Mouse (Mus musculus): ENCODE data around the gene Prkar2b.

Gene Prkar2b

DNA sequence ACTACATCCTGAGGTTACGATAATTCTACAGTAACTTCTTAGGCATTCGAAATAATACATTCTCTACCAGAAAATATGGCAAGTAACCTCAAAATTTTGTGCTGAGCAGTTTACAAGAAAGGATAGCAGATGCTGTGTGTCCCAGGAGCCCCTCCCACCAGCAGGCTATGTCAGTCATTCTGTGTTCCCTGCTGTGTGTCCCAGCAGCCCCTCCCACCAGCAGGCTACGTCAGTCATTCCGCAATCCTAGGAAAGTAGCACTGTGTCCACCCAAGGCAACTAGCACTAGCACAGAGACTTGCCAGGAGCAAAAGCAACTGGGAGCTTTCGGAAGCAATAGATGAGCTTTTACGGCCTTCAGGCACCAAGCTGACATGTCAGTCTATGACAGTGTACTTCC is 97.0 kb downstream of the Prkar2b start:
- DNase-seq = peak; percentile 63

DNA sequence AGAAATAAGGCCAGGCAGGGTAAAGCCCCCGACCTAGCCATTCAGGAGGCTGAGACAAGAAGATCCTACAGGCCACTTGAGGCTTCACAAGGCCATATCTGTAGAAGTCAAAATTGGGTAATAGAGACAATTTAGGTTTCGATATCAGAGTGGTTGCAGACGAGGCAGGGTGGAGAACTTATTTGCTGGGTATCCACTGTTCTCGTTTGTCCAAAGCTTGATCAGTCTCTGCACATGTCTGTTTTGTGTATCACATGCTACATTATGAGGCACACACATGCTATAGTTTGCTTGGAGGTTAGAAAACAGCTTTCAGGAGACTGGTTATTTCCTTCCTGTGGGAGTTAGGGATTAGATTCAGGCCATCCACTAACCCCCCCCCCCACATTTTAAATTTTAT is 105.3 kb downstream of the Prkar2b start:
- DNase-seq = no peak

DNA sequence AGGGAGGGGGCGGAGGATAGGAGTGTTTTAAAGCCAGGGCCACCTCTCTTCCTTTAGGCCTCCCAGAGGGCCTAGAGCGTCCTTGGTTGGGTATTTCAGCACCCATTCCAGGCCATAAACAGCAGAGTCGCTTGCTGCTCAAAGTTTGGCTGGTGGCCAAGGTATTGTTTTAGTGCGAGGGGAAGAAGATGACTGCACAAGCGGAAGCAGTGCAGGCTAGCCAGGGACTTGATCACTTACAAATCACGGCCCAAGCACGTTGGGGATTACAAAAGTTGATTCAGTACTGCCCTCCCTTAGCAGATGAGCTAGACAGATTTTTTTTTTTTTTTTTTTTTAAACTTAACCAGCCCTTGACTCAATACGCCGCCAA is 110.5 kb downstream of the Prkar2b start:
- DNase-seq = no peak

DNA sequence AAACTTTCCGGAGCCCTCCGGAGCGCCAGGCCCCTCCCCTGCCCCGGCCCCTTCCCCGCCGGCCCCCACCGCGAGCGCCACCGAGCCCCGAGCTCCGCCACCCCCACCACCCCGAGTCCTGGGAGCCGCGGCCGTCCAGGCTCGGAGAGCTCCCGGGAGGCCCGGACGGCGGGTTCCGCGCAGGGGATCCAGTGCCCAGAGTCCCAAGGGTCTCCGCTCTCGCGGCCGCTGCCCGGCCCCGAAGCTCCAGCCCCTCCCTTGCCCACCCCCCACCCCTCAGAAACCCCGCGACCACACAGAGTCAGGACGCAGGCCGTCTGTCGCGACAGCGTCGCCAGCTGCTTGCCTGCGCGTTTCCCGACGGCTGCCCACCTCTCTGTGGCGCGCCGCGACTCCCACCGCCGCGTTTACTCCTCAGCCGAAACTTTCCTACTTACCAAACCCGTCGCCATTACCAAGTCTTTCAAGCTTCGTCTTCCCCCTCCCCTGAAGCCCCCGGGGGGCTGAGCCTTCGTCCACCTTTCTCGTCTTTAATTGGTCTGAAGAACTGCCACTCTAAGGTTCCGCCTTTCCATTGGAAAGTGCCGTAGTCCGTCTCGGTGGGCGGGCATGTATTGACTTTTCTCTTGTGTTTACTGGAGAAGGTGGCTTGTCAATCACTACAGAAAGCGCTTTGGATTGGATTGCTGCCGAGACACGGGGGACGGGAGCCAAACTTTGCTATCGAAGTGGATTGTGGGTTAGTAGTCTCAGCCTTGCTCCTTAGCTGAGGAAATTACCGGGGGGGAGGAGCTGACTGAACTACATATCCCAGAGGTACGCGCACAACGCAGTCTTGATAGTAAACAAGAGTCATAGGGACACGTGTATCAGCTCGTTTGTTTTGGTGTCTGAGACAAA is 111.1 kb downstream of the Prkar2b start, which contains the start of gene Hbp1:
Gene Hbp1, minus strand, starts transcription at position 777 of the 900 bp plus-strand sequence.
- peak; percentile 100 for DNase-seq

DNA sequence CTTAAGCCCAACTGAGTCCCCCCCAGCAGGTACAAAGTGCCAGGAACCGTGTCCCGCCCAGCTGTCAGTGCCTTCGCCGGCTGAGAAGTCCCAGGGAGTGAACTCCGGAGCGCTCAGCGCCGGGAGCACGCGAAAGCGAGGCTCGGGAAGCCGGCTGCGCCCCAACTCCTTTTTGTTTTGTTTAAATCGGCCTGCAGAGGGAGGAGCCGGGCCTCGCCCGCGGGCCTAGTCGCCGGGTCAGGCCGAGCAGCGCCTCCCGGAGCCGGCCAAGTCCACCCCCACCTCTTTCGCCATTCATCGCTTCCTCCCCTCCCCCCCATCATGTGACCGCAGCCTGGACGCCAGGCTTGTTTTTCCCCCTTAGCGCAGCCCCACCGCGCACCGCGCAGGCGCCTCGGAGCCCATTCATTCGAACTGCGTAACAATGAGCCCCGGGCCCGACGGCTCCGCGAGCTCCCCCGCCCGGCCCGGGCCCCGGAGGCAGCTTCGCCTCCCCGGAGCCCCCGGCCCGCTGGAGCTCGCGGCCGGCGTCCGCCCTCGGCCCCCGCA is 111.8 kb downstream of the Prkar2b start:
- DNase-seq = peak; percentile 98

DNA sequence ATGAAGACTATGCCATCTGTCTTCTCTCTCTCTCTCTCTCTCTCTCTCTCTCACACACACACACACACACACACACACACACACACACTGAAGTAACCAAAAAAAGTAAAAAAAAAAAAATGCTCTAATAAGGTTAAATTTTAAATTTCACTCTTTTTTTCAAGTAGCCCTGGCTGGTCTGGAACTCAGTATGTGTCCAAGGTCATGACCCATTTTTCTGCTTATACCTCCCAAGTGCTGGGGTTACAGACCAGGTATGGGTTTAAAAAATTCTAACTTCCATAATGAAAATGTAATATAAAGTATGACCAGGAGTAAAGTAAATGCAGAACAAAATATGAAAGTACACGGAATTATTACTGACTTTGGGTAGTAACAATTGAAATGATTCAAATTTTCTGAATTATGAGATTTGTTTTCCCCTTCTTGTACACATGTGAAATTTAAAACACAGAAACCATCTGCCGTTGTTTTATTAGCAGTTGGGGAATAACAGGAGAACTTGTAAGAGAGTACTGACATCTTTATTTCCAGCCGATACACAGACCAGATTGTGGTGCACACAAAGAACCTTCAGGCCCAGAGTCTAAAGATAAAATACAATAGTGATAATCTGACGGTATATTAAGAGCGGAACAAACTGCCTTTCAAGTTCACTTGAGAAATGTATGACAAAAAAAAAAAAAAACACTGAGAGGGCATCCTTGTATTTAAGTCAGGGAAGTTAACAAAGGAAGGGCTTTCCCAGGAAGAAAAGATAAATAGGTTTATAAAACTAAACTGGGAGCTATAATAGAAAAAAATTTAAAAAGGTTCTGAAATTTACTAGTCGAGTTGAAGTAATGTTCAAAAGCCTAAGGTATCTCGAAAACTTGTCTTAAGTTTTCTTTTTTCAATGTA is 112.7 kb downstream of the Prkar2b start:
- no peak for DNase-seq

DNA sequence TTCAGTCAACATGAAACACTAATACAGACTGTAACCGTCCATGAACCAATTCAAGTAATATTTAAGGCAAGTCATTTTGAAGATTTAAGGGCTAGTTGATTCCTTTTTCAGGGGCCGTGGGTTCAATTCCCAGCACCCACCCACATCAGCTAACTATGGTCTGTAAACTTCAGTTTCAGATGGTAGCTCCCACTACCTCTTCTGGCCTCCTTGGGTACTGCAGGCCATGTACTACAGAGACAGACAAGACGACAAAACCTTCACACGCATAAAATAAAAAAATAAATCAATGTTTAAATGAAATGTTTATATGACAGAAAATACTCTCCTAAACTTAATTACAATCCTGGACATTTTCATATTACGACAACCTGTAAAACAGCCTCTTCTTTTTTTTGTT is 113.6 kb downstream of the Prkar2b start:
- peak; percentile 29 for DNase-seq

DNA sequence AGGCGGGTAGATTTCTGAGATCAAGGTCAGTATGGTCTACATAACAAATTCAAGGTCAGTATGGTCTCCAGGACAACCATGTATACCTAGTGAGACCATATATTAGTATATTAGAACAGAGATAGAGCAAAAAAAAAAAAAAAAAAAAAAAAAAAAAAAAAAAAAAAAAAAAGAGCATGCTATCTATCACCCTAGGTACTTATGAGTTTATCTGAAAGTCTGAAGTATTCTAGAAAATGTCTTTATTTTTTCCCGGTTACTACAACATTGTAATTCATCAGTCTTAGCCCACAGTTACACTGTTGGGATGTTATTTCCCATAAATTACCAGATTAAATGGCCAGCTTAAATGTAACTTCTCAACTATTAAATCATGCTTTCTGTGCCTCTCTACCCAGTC is 116.7 kb downstream of the Prkar2b start:
- DNase-seq = no peak

DNA sequence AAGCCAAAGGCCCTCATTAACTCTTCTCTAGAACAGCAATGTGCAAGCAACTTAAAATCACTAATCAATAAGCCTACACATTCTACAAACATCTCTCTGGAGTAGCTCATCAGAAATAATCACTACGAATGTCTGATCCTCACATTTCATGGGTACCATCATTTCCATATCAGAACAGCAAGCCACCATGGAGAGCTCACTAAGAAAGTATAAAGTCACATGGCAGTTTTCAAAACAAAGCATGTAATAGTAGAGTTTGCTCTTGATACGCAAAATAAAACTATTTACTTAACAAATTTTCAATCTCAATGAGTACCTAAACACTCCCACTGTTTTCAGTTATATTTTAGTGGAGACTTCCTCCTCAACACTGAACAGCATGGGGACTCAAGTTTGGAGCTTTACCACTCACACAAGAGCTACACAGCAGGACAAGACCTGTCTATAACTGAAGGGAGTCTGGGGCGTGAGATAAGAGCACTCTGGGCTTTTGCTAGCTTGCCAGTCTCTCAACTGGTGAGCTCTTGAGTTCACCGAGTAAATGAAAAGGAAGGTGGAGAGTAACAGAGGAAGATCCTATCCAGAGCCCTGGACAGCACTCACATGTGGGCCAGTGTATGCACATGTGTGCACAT is 118.0 kb downstream of the Prkar2b start:
- no peak for DNase-seq

DNA sequence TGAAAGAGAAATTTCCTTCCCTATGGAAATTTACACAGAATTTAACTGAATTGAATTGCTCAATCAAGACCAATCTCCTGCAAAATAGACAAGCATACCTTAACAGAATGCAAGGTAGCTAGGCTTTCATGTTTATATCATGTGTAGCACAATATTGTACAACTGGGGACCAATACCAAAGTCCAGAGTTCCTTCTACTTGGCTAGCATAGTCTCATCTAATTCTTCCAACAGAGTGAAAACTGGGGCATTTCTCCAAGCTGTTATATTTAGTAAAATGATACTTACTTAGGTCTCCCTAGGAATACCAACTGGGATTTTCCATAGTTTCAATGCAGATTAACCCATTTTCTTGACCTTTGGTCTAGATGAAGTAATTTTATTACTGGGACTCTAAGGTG is 122.1 kb downstream of the Prkar2b start:
- DNase-seq = no peak

DNA sequence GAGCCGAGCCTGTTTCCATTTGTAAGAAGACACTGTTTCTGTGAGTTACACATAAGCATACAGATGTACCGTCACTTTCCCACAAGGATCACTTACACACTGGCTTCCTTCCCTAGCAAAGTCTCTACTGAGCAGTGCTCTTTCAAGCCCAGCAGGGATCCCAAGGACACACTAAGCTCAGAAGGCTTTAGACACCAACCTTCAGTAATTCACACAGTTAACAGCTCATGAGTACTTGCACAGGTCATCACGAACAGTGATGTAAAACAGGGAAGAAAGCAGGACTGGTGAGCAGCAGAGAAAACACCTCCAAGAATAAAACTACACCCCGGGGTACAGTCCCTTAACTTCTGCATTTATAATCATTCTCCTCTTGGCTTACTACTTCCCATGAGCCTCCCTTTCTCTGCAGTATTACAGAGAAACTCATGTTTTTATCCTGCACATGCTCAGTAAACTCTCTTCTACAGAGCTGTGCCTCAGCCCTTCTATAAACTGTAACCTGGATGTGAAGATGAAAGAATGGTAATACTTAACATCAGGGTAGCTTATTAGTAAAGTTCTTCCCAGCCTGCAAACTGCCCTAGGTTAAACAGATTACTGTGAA is 122.6 kb downstream of the Prkar2b start:
- DNase-seq = no peak

DNA sequence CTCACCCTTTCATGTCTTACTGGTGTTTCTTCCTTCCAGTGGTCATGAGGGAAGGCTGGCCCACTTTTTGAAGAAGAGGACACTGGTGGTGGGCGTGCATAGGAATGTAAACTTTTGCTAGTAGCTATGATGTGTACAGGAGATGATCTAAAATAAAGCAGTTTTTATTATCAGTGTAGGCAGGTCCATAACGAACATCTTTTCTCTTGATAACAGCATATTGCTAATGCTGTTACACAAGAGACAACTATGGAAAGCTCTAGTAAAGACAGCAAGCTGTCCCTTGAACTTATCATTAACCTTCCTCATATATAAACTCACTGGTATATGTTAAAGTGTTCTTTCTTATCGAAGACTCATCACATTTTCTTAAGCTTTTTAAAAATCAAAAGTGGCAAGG is 123.5 kb downstream of the Prkar2b start:
- no peak for DNase-seq

DNA sequence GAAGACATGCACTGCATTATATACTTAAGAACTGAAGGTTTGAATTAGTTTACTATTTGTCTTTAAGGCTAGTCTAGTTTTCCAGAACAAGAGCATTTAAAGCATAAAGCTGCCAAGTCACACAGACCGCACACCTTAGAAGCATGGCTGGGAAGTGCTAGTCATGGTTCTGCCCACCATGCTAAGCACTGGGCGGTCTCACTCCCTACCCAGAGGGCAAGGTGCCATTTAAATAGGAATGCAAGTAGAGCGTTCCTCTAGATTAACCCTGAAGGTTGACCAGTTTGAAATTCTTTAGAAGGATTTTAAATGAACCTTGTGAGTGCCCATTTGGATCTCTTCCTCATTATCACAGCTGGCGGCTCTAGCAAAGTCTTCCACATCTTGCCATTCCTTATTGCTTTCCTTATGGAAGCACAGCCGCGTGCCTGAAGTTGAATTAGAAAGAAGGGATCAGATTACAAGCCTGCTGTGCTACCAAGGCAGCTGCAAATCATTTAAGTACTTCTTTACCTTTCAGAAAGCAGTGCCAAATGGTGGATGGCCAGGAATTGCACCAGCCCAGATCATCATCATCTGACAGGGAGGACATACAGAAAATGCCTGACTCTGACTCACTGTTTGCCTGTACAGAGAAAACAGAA is 124.3 kb downstream of the Prkar2b start:
- no peak for DNase-seq

DNA sequence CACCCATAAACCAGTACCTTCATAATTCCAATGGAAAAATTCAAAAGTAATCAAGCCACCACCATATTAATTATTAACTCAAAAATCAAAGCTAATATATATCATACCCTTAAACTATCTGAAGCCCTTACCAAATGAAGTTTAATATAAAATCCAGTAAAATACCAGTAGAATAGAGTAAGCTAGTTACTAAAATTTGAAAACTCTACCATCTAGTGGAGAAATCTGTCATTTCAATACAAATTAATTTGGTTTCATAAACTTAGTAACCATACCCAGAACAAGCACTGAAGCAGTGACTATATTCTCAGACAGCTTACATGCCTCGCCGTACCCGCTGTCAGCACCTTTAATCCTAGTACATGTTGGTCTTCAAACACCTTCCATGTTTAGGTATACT is 129.3 kb downstream of the Prkar2b start:
- DNase-seq = no peak

DNA sequence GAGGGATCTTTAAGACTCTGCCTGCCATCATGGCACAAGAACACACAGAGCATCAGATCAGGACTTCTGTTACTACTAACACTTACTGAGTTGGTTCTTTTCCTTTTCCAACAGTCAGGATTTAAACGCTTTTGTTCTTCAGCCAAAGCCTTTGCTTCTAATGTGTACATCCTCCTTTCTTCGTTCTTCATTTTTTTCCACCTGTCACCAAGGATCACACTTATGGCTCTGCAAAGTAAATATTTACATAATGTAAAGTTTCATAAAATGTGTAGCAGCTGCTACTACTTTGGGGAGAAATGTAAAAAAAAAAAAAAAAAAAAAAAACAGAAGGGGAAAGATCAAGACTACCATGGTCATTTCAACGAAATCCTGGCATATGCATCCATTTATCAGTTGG is 132.6 kb downstream of the Prkar2b start:
- DNase-seq = no peak

DNA sequence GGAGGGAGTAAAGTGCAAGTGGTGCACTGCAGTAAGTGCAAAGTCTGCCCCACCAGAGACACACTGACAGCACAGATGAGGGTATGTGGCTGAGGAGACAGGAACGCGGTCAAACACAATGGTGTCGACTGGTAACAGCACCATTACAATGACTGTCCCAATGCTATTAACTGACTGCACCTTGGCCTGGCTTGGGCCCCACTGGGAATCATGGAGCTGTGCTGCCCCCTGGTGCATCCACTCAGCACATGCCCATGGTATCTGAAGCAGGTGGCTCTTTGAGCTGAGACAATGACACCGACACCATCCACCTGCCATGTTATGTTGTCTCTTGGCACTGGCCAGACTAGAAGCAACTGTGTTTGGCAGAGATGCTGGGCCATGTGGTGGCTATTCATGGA is 134.4 kb downstream of the Prkar2b start:
- peak; percentile 79 for DNase-seq

DNA sequence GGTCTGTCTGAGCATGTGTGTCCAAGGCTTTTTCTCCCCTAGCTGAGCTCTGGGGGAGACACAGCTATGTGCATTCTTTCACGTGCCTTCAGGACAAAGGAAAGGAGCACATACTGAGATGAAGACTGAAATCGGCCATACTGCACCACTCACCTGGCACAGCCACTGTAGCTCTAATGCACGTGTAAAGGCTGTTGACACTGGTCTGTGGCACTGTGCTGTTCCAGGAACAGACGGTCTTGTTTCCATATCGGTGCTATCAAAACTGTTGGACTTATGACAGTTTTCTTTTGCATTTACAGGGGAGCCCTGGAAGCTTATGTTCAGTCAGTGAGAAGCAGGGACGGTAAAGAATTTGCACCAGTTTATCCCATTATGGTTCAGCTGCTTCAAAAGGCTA is 135.8 kb downstream of the Prkar2b start:
- no peak for DNase-seq

DNA sequence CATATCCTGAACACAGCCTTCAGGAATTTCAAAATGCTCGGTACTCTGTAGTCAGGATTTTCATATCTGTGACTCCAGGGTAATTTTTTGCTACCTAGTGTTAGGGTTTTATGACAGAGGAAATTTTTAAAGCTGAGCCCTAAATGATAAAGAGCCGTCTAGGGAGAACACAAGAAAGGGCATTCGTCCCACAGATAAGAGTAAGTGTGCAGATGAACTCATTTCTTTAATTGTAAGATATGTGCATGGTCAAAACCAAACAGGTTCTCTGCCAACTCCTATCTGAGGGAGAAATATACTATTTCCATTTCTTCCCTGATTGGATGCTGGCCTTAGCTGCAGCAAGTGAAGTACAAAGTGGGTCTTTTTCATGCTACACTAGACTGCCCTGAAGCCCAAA is 137.0 kb downstream of the Prkar2b start:
- DNase-seq = no peak

DNA sequence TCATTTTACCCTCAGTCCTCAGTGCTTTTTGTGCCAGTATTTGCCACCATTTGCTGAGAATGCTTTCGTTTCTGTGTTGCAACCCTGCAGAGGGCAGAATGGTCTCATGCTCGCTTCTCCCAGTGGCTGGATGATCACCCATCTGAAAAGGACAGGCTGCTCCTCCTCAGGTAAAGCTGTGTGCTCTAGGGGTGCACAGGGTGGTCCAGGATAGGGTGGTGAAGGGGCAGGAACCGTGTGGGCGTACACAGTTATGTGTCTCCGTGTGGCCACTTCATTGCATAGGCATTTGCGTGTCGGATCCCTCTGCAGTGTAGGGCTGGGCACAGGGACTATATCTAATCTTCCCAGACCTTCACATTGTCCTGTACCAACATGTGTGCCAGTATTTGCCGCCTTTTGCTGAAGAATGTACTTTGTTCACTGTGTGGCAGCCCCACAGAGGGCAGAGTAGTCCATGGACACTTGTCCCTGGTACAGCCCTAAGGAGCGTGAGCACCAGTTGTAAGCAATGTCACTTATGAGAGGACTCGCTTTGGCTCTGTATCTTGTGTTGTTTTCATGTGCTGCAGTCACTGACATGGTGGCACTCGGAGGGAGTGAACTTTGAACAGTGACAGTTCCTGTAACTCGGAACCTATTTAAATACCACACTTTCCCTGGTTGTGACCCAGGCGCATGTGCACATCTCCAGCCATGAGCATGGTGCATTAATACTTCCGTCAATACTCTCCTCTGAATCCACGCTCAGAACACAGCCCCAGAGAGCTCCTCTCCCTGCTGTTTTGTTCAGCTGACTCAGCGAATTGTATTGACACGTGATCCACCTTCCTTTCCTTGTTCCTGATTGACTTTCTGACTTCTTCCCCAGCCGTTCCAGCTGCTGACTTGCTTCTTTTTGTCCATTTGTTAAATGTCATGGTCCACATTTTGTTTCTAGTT is 140.4 kb downstream of the Prkar2b start:
- no peak for DNase-seq

DNA sequence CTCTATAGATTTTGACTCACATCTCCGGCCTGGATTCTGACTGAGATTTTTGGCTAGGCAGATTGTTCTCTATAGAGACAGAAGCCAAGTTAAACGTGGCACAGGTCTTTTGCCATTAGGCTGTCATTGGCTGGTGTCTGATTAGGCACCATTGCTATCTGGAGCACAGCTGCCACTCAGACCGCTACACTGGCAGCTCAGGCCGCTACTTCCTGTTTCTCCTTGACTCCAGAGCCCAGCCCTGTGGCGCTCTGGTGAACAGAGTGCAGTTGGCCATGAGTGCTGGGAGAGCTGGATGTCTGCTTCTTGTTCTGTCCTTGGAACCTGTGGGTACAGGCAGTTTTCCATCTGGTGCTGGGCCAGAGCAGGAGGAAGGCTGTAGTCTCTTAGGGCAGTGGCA is 143.9 kb downstream of the Prkar2b start:
- DNase-seq = peak; percentile 32

DNA sequence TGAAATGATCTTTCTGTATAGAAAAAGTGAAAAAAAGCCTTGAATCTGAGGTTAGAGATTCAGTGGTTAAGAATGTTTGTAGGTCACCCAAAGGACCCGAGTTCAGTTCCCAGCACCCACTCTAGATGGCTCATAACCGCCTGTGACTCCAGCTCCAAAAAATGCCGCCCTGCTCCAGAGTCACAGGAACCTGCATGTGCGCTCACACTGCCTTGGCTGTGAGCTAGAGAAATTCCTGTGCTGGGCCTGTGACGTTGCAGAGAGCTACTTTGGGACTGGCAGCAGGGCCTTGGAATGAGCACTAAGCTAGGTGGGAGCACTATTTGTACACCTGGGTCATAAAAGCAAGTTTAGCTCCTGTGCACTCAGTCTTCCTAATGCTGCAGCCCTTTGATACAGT is 144.4 kb downstream of the Prkar2b start:
- no peak for DNase-seq

Measured in retina, postnatal 1 day (tissue).